Mouse (Mus musculus): ENCODE data around the gene Ska2. TPM values are rescaled to one million over a fixed set of nuclear protein-coding genes. Genes with fewer than 3 reads are reported as not detected.

Gene Ska2
- total RNA-seq, 2 experiments from 2014 or later = 28.3 to 28.9 TPM

DNA sequence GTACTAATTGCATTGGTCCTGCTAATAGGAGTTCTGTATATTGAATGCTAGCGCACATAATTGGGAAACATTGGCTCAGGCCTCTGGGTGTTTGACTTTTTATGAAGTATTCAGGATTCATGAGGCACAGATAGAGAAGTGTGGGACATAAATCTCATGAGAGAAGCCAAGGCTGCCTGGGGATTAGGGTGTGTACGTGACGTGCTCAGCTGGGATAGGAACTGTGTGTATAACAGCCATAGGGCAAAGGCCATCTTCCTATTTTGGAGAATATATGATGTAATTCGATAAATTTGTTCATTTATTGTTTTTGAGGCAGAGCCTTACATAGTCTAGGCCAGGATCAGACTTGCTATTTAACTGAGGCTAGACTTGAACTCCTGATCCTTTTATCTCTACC lies 53.7 kb downstream of the Ska2 start:
- no peak for DNase-seq
- intact Hi-C loops (cut with DNase I) = no loop called here

DNA sequence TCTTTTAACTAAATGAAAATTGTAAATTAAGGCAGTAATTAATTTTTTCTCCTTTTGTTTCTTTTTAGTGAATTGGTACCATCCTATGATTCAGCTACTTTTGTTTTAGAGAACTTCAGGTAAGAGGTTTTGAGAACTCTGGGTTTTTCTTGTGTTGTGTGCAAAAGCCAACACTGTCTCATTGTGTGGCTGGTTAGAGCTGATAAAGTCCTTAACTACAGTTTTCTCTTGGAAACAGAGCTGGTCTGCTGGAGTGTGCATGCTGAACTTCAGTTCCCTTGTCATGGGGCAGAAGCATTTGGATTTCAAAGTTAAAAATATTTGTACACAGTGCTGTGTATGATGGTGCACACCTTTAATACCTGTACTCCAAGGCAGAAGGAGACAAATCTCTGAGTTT lies 54.7 kb downstream of the Ska2 start:
- no peak for DNase-seq
- intact Hi-C loops (cut with DNase I) = no loop called here

DNA sequence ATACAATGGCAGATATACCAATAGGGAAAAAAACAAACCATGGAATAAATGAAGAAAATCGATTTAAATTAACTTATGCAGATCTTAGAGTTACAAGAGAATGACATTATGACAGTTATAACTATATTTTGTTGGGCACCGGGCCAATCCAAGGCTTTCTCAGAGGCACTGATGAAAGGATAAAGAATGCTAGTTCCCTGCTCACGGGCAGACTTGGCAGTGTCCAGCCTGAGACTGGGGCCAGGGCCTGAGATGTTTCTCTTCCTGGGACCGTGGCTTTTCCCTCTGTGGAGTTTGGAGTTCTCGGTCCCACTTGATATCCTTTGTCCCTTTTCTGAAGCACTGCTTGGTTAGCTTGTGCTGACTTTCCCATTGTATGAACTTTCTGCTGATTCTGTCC lies 64.6 kb downstream of the Ska2 start:
- no peak for DNase-seq
- intact Hi-C loops (cut with DNase I) = no loop called here

Small RNAs within 50 kb of the gene (microRNA-seq; reads per million reads assigned to microRNA genes)
- 191 reads per million, percentile 57 among the genes with 10 or more reads in this experiment for gene Mir301

Other genes with a start within 250 kb of the Ska2 start
- gene Ypel2, start 115.5 kb upstream of the Ska2 start, total RNA-seq (2021) = 1 to 10 TPM; 6.0 to 6.4 TPM
- gene Gdpd1, start 35.2 kb upstream of the Ska2 start, total RNA-seq (2021) = 10 to 100 TPM; 79.3 to 79.9 TPM
- 10 to 100 TPM; 18.6 to 19.3 TPM for gene Smg8, start 22.5 kb upstream of the Ska2 start, total RNA-seq (2021)
- gene Prr11, start 526 bp upstream of the Ska2 start, total RNA-seq (2021) = 1 to 10 TPM; 2.7 to 3.0 TPM
- gene Trim37, start 17.8 kb downstream of the Ska2 start, total RNA-seq (2021) = 100 to 1,000 TPM; 142 to 148 TPM
- 100 to 1,000 TPM; 106 to 111 TPM for gene Ppm1e, start 249.8 kb downstream of the Ska2 start, total RNA-seq (2021)